Mouse (Mus musculus) CH12.LX (cell line): ENCODE data around the gene Jdp2. TPM values are rescaled to one million over a fixed set of nuclear protein-coding genes. Genes with fewer than 3 reads are reported as not detected.

Experiments
- DNase-seq: peaks from one replicate; pipeline ENCODE4 v3.0.0-alpha.2; 2013; ENCODE audit errors: extremely low read depth
- H3K27ac ChIP-seq: 2 replicates; pipeline ENCODE4 v1.5.1; 2012; ENCODE audit warnings: low read depth, mild to moderate bottlenecking, control low read depth, moderate library complexity; ENCODE audit not compliant: insufficient read depth
- H3K27me3 ChIP-seq: replicated peaks from 2 replicates; pipeline ENCODE3; 2012; ENCODE audit warnings: inconsistent platforms
- H3K36me3 ChIP-seq, 2 experiments: replicated peaks in 1 of 2; 2 replicates each; pipeline versions ENCODE3 to v1.6.1; 2012; ENCODE audit warnings: inconsistent platforms in 1 of 2, low read length in 1 of 2, mild to moderate bottlenecking in 1 of 2, mixed read lengths in 1 of 2, moderate library complexity in 1 of 2; ENCODE audit not compliant: control insufficient read depth in 1 of 2, insufficient read depth in 1 of 2
- H3K4me1 ChIP-seq, 2 experiments: 2 replicates each; pipeline ENCODE4 v1.6.1; 2012; ENCODE audit warnings: inconsistent platforms in 1 of 2, moderate library complexity in 1 of 2; ENCODE audit not compliant: insufficient read depth in 2 of 2, control insufficient read depth in 1 of 2
- H3K4me2 ChIP-seq: 2 replicates; pipeline ENCODE4 v1.6.1; 2012; ENCODE audit warnings: low read depth, mild to moderate bottlenecking, control low read depth; ENCODE audit not compliant: poor library complexity, insufficient read depth, severe bottlenecking
- H3K4me3 ChIP-seq, 3 experiments: fragments of 150-350 bp in 1 of 3; sonication (generic) in 1 of 3; replicated peaks in 1 of 3; 2 replicates each; pipeline versions ENCODE3 to v1.5.1; 2011 to 2012; ENCODE audit warnings: low read depth in 2 of 3, low read length in 2 of 3, mild to moderate bottlenecking in 2 of 3, moderate library complexity in 2 of 3, control low read depth in 1 of 3, improper control_type of control experiment in 1 of 3, inconsistent platforms in 1 of 3, mixed read lengths in 1 of 3; ENCODE audit not compliant: poor library complexity in 1 of 3
- H3K79me2 ChIP-seq: replicated peaks from 2 replicates; pipeline ENCODE4 v1.6.1; 2012; ENCODE audit warnings: mild to moderate bottlenecking, moderate library complexity; ENCODE audit not compliant: control insufficient read depth, poor library complexity, insufficient read depth, severe bottlenecking; ENCODE audit errors: extremely low read depth
- H3K9ac ChIP-seq: 2 replicates; pipeline ENCODE4 v1.6.1; 2012; ENCODE audit warnings: low read depth, mild to moderate bottlenecking, control low read depth, moderate library complexity; ENCODE audit not compliant: insufficient read depth
- H3K9me3 ChIP-seq: replicated peaks from 2 replicates; pipeline ENCODE3; 2012; ENCODE audit warnings: low read length, inconsistent platforms, mixed read lengths
- BHLHE40 ChIP-seq: IDR thresholded peaks from 2 replicates; pipeline ENCODE4 v1.6.1; 2011; ENCODE audit warnings: mild to moderate bottlenecking, low read depth, low read length, improper control_type of control experiment
- CHD1 ChIP-seq: IDR thresholded peaks from 2 replicates; pipeline ENCODE4 v1.6.1; 2012; ENCODE audit warnings: low read depth, low read length, improper control_type of control experiment, inconsistent platforms
- CTCF ChIP-seq, 2 experiments: IDR thresholded peaks in 1 of 2; conservative IDR thresholded peaks in 1 of 2; 2 replicates each; pipeline ENCODE4 v1.5.1; 2011 to 2012; ENCODE audit warnings: low read depth in 2 of 2, low read length in 2 of 2, improper control_type of control experiment in 1 of 2, inconsistent platforms in 1 of 2, mild to moderate bottlenecking in 1 of 2, moderate library complexity in 1 of 2
- E2F4 ChIP-seq: IDR thresholded peaks from 2 replicates; pipeline ENCODE4 v1.6.1; 2011; ENCODE audit warnings: low read depth, low read length, improper control_type of control experiment; ENCODE audit not compliant: insufficient replicate concordance
- ELF1 ChIP-seq: IDR thresholded peaks from 2 replicates; pipeline ENCODE4 v1.6.1; 2014; ENCODE audit warnings: low read depth, mild to moderate bottlenecking, inconsistent platforms, low read length, improper control_type of control experiment
- ETS1 ChIP-seq: conservative IDR thresholded peaks from 2 replicates; pipeline ENCODE4 v1.6.1; 2012; ENCODE audit warnings: low read depth, mild to moderate bottlenecking, inconsistent platforms, low read length, improper control_type of control experiment, moderate library complexity
- HCFC1 ChIP-seq: IDR thresholded peaks from 2 replicates; pipeline ENCODE4 v1.6.1; 2012; ENCODE audit warnings: low read depth, mild to moderate bottlenecking, inconsistent platforms, low read length, improper control_type of control experiment
- IRF4 ChIP-seq: IDR thresholded peaks from 2 replicates; pipeline ENCODE4 v1.6.1; 2014; ENCODE audit warnings: low read depth, mild to moderate bottlenecking, inconsistent platforms, low read length, improper control_type of control experiment
- JUN ChIP-seq: IDR thresholded peaks from 2 replicates; pipeline ENCODE4 v1.6.1; 2011; ENCODE audit warnings: low read depth, mild to moderate bottlenecking, low read length, improper control_type of control experiment, moderate library complexity; ENCODE audit not compliant: insufficient read depth
- KAT2A ChIP-seq: IDR thresholded peaks from 2 replicates; pipeline ENCODE4 v1.6.1; 2012; ENCODE audit warnings: low read length, improper control_type of control experiment, inconsistent platforms; ENCODE audit not compliant: insufficient replicate concordance
- MAX ChIP-seq: IDR thresholded peaks from 2 replicates; pipeline ENCODE4 v1.6.1; 2011; ENCODE audit warnings: low read length, improper control_type of control experiment
- MAZ ChIP-seq: IDR thresholded peaks from 2 replicates; pipeline ENCODE4 v1.6.1; 2012; ENCODE audit warnings: low read depth, mild to moderate bottlenecking, inconsistent platforms, low read length, improper control_type of control experiment, moderate library complexity
- MEF2A ChIP-seq: IDR thresholded peaks from 2 replicates; pipeline ENCODE4 v1.6.1; 2014; ENCODE audit warnings: low read depth, mild to moderate bottlenecking, inconsistent platforms, low read length, improper control_type of control experiment, borderline replicate concordance
- MXI1 ChIP-seq: IDR thresholded peaks from 2 replicates; pipeline ENCODE4 v1.6.1; 2011; ENCODE audit warnings: mild to moderate bottlenecking, low read depth, low read length, improper control_type of control experiment
- MYC ChIP-seq: IDR thresholded peaks from 2 replicates; pipeline ENCODE4 v1.6.1; 2011; ENCODE audit warnings: low read depth, mild to moderate bottlenecking, improper control_type of control experiment, low read length
- NELFE ChIP-seq: IDR thresholded peaks from 2 replicates; pipeline ENCODE4 v1.6.1; 2011; ENCODE audit warnings: low read depth, low read length, improper control_type of control experiment
- NRF1 ChIP-seq: IDR thresholded peaks from 2 replicates; pipeline ENCODE4 v1.6.1; 2014; ENCODE audit warnings: low read depth, mild to moderate bottlenecking, inconsistent platforms, low read length, improper control_type of control experiment, moderate library complexity
- PAX5 ChIP-seq: IDR thresholded peaks from 2 replicates; pipeline ENCODE4 v1.6.1; 2012; ENCODE audit warnings: low read length, inconsistent platforms, mixed read lengths
- POLR2AphosphoS2 ChIP-seq: IDR thresholded peaks from 2 replicates; pipeline ENCODE4 v1.6.1; 2011; ENCODE audit warnings: low read depth, low read length, improper control_type of control experiment
- RAD21 ChIP-seq: IDR thresholded peaks from 2 replicates; pipeline ENCODE4 v1.6.1; 2011; ENCODE audit warnings: low read depth, mild to moderate bottlenecking, low read length, improper control_type of control experiment, moderate library complexity
- RCOR1 ChIP-seq: conservative IDR thresholded peaks from 2 replicates; pipeline ENCODE4 v1.6.1; 2012; ENCODE audit warnings: low read depth, mild to moderate bottlenecking, inconsistent platforms, low read length, improper control_type of control experiment
- SIN3A ChIP-seq: IDR thresholded peaks from 2 replicates; pipeline ENCODE4 v1.6.1; 2012; ENCODE audit warnings: low read length, improper control_type of control experiment, inconsistent platforms
- SMC3 ChIP-seq: IDR thresholded peaks from 2 replicates; pipeline ENCODE4 v1.6.1; 2011; ENCODE audit warnings: low read depth, low read length, improper control_type of control experiment
- TBP ChIP-seq: conservative IDR thresholded peaks from 2 replicates; pipeline ENCODE4 v1.6.1; 2011; ENCODE audit warnings: low read depth, low read length, improper control_type of control experiment
- TCF12 ChIP-seq: IDR thresholded peaks from 2 replicates; pipeline ENCODE4 v1.6.1; 2014; ENCODE audit warnings: low read depth, mild to moderate bottlenecking, inconsistent platforms, low read length, improper control_type of control experiment
- ZC3H11A ChIP-seq: IDR thresholded peaks from 2 replicates; pipeline ENCODE4 v1.6.1; 2012; ENCODE audit warnings: low read depth, mild to moderate bottlenecking, inconsistent platforms, low read length, improper control_type of control experiment
- dilution Hi-C: fragments of 300-500 bp; cut with MboI; formaldehyde crosslinking; loops from 2 replicates; pipeline ENCODE4 v1.14.3; 2020; ENCODE audit warnings: low sequenced_read_pairs; ENCODE audit not compliant: extremely low pct_unique_long_range_greater_than_20kb, extremely low pct_ligation_motif_present
- in situ Hi-C: fragments of 300-500 bp; cut with MboI; formaldehyde crosslinking; loops from 3 replicates; pipeline ENCODE4 v1.14.3; 2019; ENCODE audit warnings: low sequenced_read_pairs, low pct_ligation_motif_present, low pct_unique_long_range_greater_than_20kb, mixed read lengths
- polyA plus RNA-seq: library from polyadenylated mRNA; unstranded; fragments of >175 nt; gene quantifications from 2 replicates; pipeline ENCODE4 v1.2.1, GENCODE M21; 2012; ENCODE audit warnings: low read depth; ENCODE audit not compliant: insufficient read length
- total RNA-seq, 2 experiments: library from RNA; depleted of rRNA; stranded (reverse); fragments of 300-350 nt in 1 of 2; fragments of >200 nt in 1 of 2; gene quantifications; 2 replicates each; pipeline ENCODE4 v1.2.3; 2012 to 2014

Gene Jdp2
- total and polyA plus RNA-seq, 3 experiments = 64.7 to 104 (median 86.5) TPM

- dilution Hi-C loops (no loop called here), in situ Hi-C loops (loop anchor here (25.0 kb wide), 1 partner anchor 501 kb away; the partner anchor contains the start of gene Rps6kl1)
- Histone ChIP-seq H3K79me2 (no peaks in the 10 kb centered on the region), H3K4me3 (no peak overlapping the region), H3K9me3 (peaks cover 2% of the 10 kb centered on the region), H3K4me2 (no peak overlapping the region), H3K4me1 (peaks cover 32 to 55% of the 10 kb centered on the region in 2 experiments), H3K36me3 (no peaks in the 10 kb centered on the region), H3K9ac (no peak overlapping the region), H3K27ac (no peak overlapping the region), H3K27me3 (no peaks in the 10 kb centered on the region)
- TF ChIP-seq MAX (peak; percentile 62; the same call in 1 of the 2 replicates), ELF1 (no peak), MAZ (0 out of 2 replicates have a peak, but pooled peaks have one; percentile 38), ZC3H11A (peak; percentile 87), E2F4 (no peak), CHD1 (no peak), MEF2A (0 out of 2 replicates have a peak, but pooled peaks have one; percentile 18), JUN (no peak), NELFE (peak; percentile 51; the same call in 1 of the 2 replicates), SIN3A (peak; percentile 65; the same call in 1 of the 2 replicates), PAX5 (no peak), MYC (peak; percentile 69), RCOR1 (0 out of 2 replicates have a peak, but pooled peaks have one; percentile 49), TCF12 (peak; percentile 19; the same call in 1 of the 2 replicates), RAD21 (peak; percentile 95), KAT2A (no peak), MXI1 (no peak; the same call in 1 of the 2 replicates), CTCF (conservative IDR thresholded peaks at IDR 0.05 in 1 of 2, IDR thresholded peaks at IDR 0.05 in 1 of 2; ENCODE audit: low read depth in 2 of 2, low read length in 2 of 2) (peak; percentile 30 to 92; a peak in 2 of 4 replicates), TBP (no peak), ETS1 (no peak), BHLHE40 (0 out of 2 replicates have a peak, but pooled peaks have one; percentile 7), POLR2AphosphoS2 (no peak), IRF4 (peak; percentile 54; the same call in 1 of the 2 replicates), HCFC1 (no peak), NRF1 (no peak), SMC3 (peak; percentile 94)
- peak; percentile 77 for DNase-seq
Observed at GRCm38 (mm10) chr12:85662896-85663295, 64.1 kb downstream of the Jdp2 start.
